Mouse (Mus musculus) cerebellum, postnatal 36 days (tissue): ENCODE measurements at regions not wholly inside any gene's neighbourhood (a gene's known extent, or its start where the extent isn't known, plus 50 kb on each side); places are given as distances from the start of the nearest gene placed in this dataset.
A peak's percentile ranks its signal among the peaks of the same experiment; 100 is the strongest.

Experiments
- DNase-seq, 2 experiments: peaks; one replicate each; pipeline ENCODE4 v3.0.0; 2021 to 2022; ENCODE audit warnings: mixed read lengths in 2 of 2

- DNase-seq: peak; percentile 13 to 17
These were observed 202.1 kb upstream of the Pabpc5 start for GRCm38 (mm10) chrX:119724868-119725267.
